Mouse (Mus musculus): ENCODE results near the gene Rai1.

Rai1 gene

GRCm38 (mm10) chr11:60162547-60162946 lies 57.7 kb downstream of the Rai1 start:
- in situ Hi-C loops (cut with MseI, MboI) = no loop called here

GRCm38 (mm10) chr11:60163362-60163761 lies 58.5 kb downstream of the Rai1 start:
- in situ Hi-C loops (cut with MseI, MboI) = no loop called here

GRCm38 (mm10) chr11:60164450-60164849 lies 59.6 kb downstream of the Rai1 start:
- in situ Hi-C loops (cut with MseI, MboI) = no loop called here

- in situ Hi-C loops (cut with MseI, MboI) = no loop called here
Observed at GRCm38 (mm10) chr11:60165076-60165475, 60.3 kb downstream of the Rai1 start.

- in situ Hi-C loops (cut with MseI, MboI) = no loop called here
Observed at GRCm38 (mm10) chr11:60168780-60169179, 64.0 kb downstream of the Rai1 start.

GRCm38 (mm10) chr11:60172074-60172473 lies 67.3 kb downstream of the Rai1 start:
- in situ Hi-C loops (cut with MseI, MboI) = no loop called here

GRCm38 (mm10) chr11:60173606-60174184 lies 68.9 kb downstream of the Rai1 start:
- in situ Hi-C loops (cut with MseI, MboI) = no loop called here

GRCm38 (mm10) chr11:60175371-60176181 lies 70.8 kb downstream of the Rai1 start:
- in situ Hi-C loops (cut with MseI, MboI) = no loop called here

GRCm38 (mm10) chr11:60176182-60176974 lies 71.6 kb downstream of the Rai1 start:
- in situ Hi-C loops (cut with MseI, MboI) = no loop called here

- in situ Hi-C loops (cut with MseI, MboI) = no loop called here
Observed at GRCm38 (mm10) chr11:60176975-60177657, 72.3 kb downstream of the Rai1 start.

GRCm38 (mm10) chr11:60178005-60178404 lies 73.2 kb downstream of the Rai1 start:
- in situ Hi-C loops (cut with MseI, MboI) = no loop called here

GRCm38 (mm10) chr11:60178506-60178905 lies 73.7 kb downstream of the Rai1 start:
- in situ Hi-C loops (cut with MseI, MboI) = no loop called here

- in situ Hi-C loops (cut with MseI, MboI) = no loop called here
Observed at GRCm38 (mm10) chr11:60182116-60182670, 77.4 kb downstream of the Rai1 start.

GRCm38 (mm10) chr11:60182741-60183140 lies 77.9 kb downstream of the Rai1 start:
- in situ Hi-C loops (cut with MseI, MboI) = no loop called here

- in situ Hi-C loops (cut with MseI, MboI) = no loop called here
Observed at GRCm38 (mm10) chr11:60184346-60185325, 79.8 kb downstream of the Rai1 start.

GRCm38 (mm10) chr11:60185396-60186231 lies 80.8 kb downstream of the Rai1 start:
- in situ Hi-C loops (cut with MseI, MboI) = no loop called here

- in situ Hi-C loops (cut with MseI, MboI) = no loop called here
Observed at GRCm38 (mm10) chr11:60187070-60187469, 82.3 kb downstream of the Rai1 start.

GRCm38 (mm10) chr11:60188275-60188853 lies 83.6 kb downstream of the Rai1 start:
- in situ Hi-C loops (cut with MseI, MboI) = no loop called here

- in situ Hi-C loops (cut with MseI, MboI) = no loop called here
Observed at GRCm38 (mm10) chr11:60189501-60190040, 84.8 kb downstream of the Rai1 start.

Measured in mouse trophoblast stem cell (cell line).